In genomic region chr13:119835320-119836056, GRCm38 (mm10) we compare ENCODE assay signal across 9 mouse cellular contexts. TPM values are rescaled to one million over a fixed set of nuclear protein-coding genes. Genes with fewer than 3 reads are reported as not detected.
A peak's percentile ranks its signal among the peaks of the same experiment; 100 is the strongest.
DNase-seq lines count a peak whose midpoint lies in the region; ATAC-seq and TF ChIP-seq lines count a peak whose summit lies in the region.
"Not testable (repeated sequence)": the region's sequence is repeated elsewhere in the genome, so short reads cannot be mapped to it uniquely, and the experiment has no call there.
"Had no signal": no experiment of that assay in that cellular context is flagged by ENCODE, and none has a peak within 500 bp of the region (broad histone marks: within the 10 kb centered on the region; RNA-seq: fewer than 3 reads in every experiment).

TSS of gene D13Ertd608e (plus strand) at chr13:119836006.

- not testable (repeated sequence) for H3K4me1 ChIP-seq in ES-E14 (ENCODE audit: control insufficient read depth in 2 of 2, insufficient read depth in 2 of 2, low read length in 2 of 2, poor library complexity in 1 of 2); hindbrain, embryonic 12.5 days; lung, embryonic 14.5 days (ENCODE audit: insufficient read depth); neural tube, embryonic 11.5 days (ENCODE audit: control insufficient read depth, insufficient read depth, low read length); stomach, embryonic 16.5 days (ENCODE audit: control insufficient read depth, insufficient read depth, low read length)

- in situ Hi-C loops in ES-E14 (cut with MboI; ENCODE audit: low sequenced_read_pairs in 2 of 2, unreplicated experiment in 2 of 2): loop anchor here in 1 of 2 experiments (10.0 kb wide), 1 partner anchor 389 kb away; no protein-coding TSS in a partner anchor

- H3K36me3 ChIP-seq in ES-E14 (ENCODE audit: control insufficient read depth, insufficient read depth, low read length, poor library complexity, severe bottlenecking); hindbrain, embryonic 12.5 days; lung, embryonic 14.5 days (ENCODE audit: insufficient read depth); neural tube, embryonic 11.5 days (ENCODE audit: control insufficient read depth, insufficient read depth, low read length); stomach, embryonic 16.5 days (ENCODE audit: control insufficient read depth, insufficient read depth, low read length): not testable (repeated sequence)

- TF ChIP-seq CTCF in layer of hippocampus, adult 2 months (conservative IDR thresholded peaks at IDR 0.05): peak; percentile 64
- peak; percentile 58 for TF ChIP-seq CTCF in lung, embryonic 14.5 days (IDR thresholded peaks at IDR 0.05; ENCODE audit: low read depth)

- not testable (repeated sequence) for H3K27me3 ChIP-seq in hindbrain, embryonic 12.5 days; lung, embryonic 14.5 days (ENCODE audit: insufficient read depth, low read length); neural tube, embryonic 11.5 days (ENCODE audit: control insufficient read depth, insufficient read depth, low read length); stomach, embryonic 16.5 days (ENCODE audit: control insufficient read depth, insufficient read depth, low read length)

- H3K9me3 ChIP-seq in ES-E14 (ENCODE audit: control insufficient read depth, insufficient read depth, low read depth, low read length); hindbrain, embryonic 12.5 days (replicated peaks); lung, embryonic 14.5 days (ENCODE audit: low read depth, low read length); neural tube, embryonic 11.5 days (ENCODE audit: control insufficient read depth, low read length); stomach, embryonic 16.5 days (replicated peaks; ENCODE audit: control insufficient read depth, low read length): not testable (repeated sequence)

- DNase-seq in ES-E14 (ENCODE audit: low read depth, low spot score): peak; percentile 4
- DNase-seq in cerebellum, adult 9-10 months: peak; percentile 20
- DNase-seq in layer of hippocampus, adult 2 months (ENCODE audit: low spot score in 2 of 2): peak in 1 of 2 experiments; percentile 32
- peak; percentile 79 for DNase-seq in lung, embryonic 14.5 days
- peak; percentile 58 for DNase-seq in neural tube, embryonic 11.5 days (ENCODE audit: low spot score)

- not testable (repeated sequence) for H3K4me3 ChIP-seq in ES-E14 (ENCODE audit: insufficient read depth in 1 of 2, low read depth in 1 of 2, low read length in 2 of 2, poor library complexity in 1 of 2, severe bottlenecking in 1 of 2); neural tube, embryonic 11.5 days (ENCODE audit: low read depth, low read length)
- peak within 1 kb of the TSS; percentile 21 for H3K4me3 ChIP-seq in hindbrain, embryonic 12.5 days
- H3K4me3 ChIP-seq in layer of hippocampus, adult 2 months: peak within 1 kb of the TSS; percentile 41; the same call in 1 of the 2 replicates
- H3K4me3 ChIP-seq in lung, embryonic 14.5 days (ENCODE audit: low read depth, low read length): peak within 1 kb of the TSS; percentile 6; the same call in 1 of the 2 replicates
- peak within 1 kb of the TSS; percentile 27 for H3K4me3 ChIP-seq in stomach, embryonic 16.5 days (replicated peaks; ENCODE audit: low read length)

- peak within 1 kb of the TSS; percentile 43 for H3K4me2 ChIP-seq in hindbrain, embryonic 12.5 days (replicated peaks)
- H3K4me2 ChIP-seq in lung, embryonic 14.5 days: peak within 1 kb of the TSS; percentile 41
- H3K4me2 ChIP-seq in neural tube, embryonic 11.5 days (ENCODE audit: low read depth): peak within 1 kb of the TSS; percentile 27
- H3K4me2 ChIP-seq in stomach, embryonic 16.5 days (ENCODE audit: low read depth, low read length): peak within 1 kb of the TSS; percentile 42

- H3K9ac ChIP-seq in ES-E14 (ENCODE audit: insufficient read depth, low read depth, low read length, poor library complexity, severe bottlenecking); hindbrain, embryonic 12.5 days; lung, embryonic 14.5 days; neural tube, embryonic 11.5 days (ENCODE audit: low read length); stomach, embryonic 16.5 days (ENCODE audit: low read length): not testable (repeated sequence)

- not testable (repeated sequence) for H3K27ac ChIP-seq in ES-E14 (ENCODE audit: insufficient read depth, low read depth, low read length, poor library complexity, severe bottlenecking); hindbrain, embryonic 12.5 days; layer of hippocampus, adult 2 months; lung, embryonic 14.5 days (ENCODE audit: low read depth); neural tube, embryonic 11.5 days (ENCODE audit: low read depth, low read length); stomach, embryonic 16.5 days (ENCODE audit: low read length)

- 14% methylated on average over 18 of the region's 25 CpGs for WGBS in hindbrain, embryonic 12.5 days
- 14% methylated on average over 17 of the region's 25 CpGs for WGBS in lung, embryonic 14.5 days
- WGBS in neural tube, embryonic 11.5 days: 19% methylated on average over 18 of the region's 25 CpGs
- WGBS in stomach, embryonic 16.5 days: 11% methylated on average over 18 of the region's 25 CpGs

- peak; percentile 70; the same call in 1 of the 2 replicates for ATAC-seq in frontal cortex, adult (ENCODE audit: low TSS enrichment)
- ATAC-seq in hindbrain, embryonic 12.5 days (ENCODE audit: low FRiP score): peak; percentile 56
- peak; percentile 73; the same call in 1 of the 2 replicates for ATAC-seq in lung, embryonic 14.5 days (ENCODE audit: insufficient read depth)
- peak; percentile 58 for ATAC-seq in neural tube, embryonic 11.5 days (ENCODE audit: insufficient read depth, low FRiP score, low TSS enrichment)
- ATAC-seq in stomach, embryonic 16.5 days (ENCODE audit: insufficient read depth, low FRiP score): peak; percentile 66

RNA-seq across cellular contexts. Expression of gene D13Ertd608e, which starts in this region (rescaled TPM):
- 7.9 and 8.7 TPM in 2 replicates for total RNA-seq in ES-E14 (2012; rRNA removed)
- polyA plus RNA-seq in hindbrain, embryonic 12.5 days (2016; fragmentation: Nextera tagmentation; extraction: Ambion mirVana): not detected in 2 replicates
- not detected for total RNA-seq in layer of hippocampus, adult 2 months (2021)
- not detected in 2 replicates for polyA plus RNA-seq in lung, embryonic 14.5 days (2014; fragmentation: Nextera tagmentation; extraction: Ambion mirVana)
- not detected in 2 replicates for polyA plus RNA-seq in neural tube, embryonic 11.5 days (2014; fragmentation: Nextera tagmentation; extraction: Ambion mirVana)
- not detected in 2 replicates for polyA plus RNA-seq in stomach, embryonic 16.5 days (2015; fragmentation: Nextera tagmentation; extraction: Ambion mirVana)
- polyA plus RNA-seq: large intestine, adult 2 months had no signal

Comparison
In these comparisons a context has a peak if more than half of its experiments do, and no peak if none do; other contexts are left out.
1. Peak in ATAC-seq, H3K4me3 ChIP-seq and H3K4me2 ChIP-seq in hindbrain, embryonic 12.5 days; RNA of the gene not detected or under 1 TPM.
2. Peak in DNase-seq, ATAC-seq, H3K4me3 ChIP-seq and H3K4me2 ChIP-seq in lung, embryonic 14.5 days; RNA of the gene not detected or under 1 TPM.
3. Peak in DNase-seq, ATAC-seq and H3K4me2 ChIP-seq in neural tube, embryonic 11.5 days; RNA of the gene not detected or under 1 TPM.
4. Peak in ATAC-seq, H3K4me3 ChIP-seq and H3K4me2 ChIP-seq in stomach, embryonic 16.5 days; RNA of the gene not detected or under 1 TPM.